Mouse (Mus musculus): Measurements from ENCODE around the gene Dnajc17.

DNA sequence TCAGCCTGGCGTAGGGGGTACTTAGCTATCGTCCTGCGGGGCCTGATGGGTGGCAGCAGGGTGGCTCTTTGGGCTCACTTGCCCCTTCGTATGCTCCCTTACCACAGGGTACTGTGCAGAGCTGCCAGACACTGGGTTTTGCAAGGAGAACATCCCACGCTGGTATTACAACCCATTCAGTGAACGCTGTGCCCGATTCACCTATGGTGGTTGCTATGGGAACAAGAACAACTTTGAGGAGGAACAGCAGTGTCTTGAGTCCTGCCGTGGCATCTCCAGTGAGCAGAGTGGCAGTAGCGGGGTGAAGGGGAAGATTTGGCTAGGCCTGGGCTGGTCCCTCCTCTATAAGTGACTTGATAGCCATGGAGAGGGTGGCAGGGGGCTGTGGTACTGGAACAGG, 39.3 kb upstream of the Dnajc17 start:
- TF ChIP-seq MAFK (IDR thresholded peaks at IDR 0.05; ENCODE audit: insufficient read depth, low read depth, low read length) (no peak), ZNF384 (IDR thresholded peaks at IDR 0.05; ENCODE audit: low read depth, low read length) (no peak), ZC3H11A (IDR thresholded peaks at IDR 0.05; ENCODE audit: borderline replicate concordance, low read depth, low read length) (no peak)

All from ES-E14 (cell line).